Comparison of ENCODE assay signal across 8 mouse cellular contexts in genomic region chr3:57815447-57815846, GRCm38 (mm10). TPM values are rescaled to one million over a fixed set of nuclear protein-coding genes. Genes with fewer than 3 reads are reported as not detected.
DNase-seq lines count a peak whose midpoint lies in the region; ATAC-seq lines count a peak whose summit lies in the region.

No protein-coding gene starts in this region.

- H3K9me3 ChIP-seq in hindbrain, embryonic 11.5 days (ENCODE audit: control insufficient read depth, low read length) = no peaks in the 10 kb centered on the region
- no peaks in the 10 kb centered on the region for H3K9me3 ChIP-seq in hindbrain, embryonic 13.5 days
- no peaks in the 10 kb centered on the region for H3K9me3 ChIP-seq in neural tube, embryonic 14.5 days (ENCODE audit: control insufficient read depth, low read length)

- H3K9ac ChIP-seq in hindbrain, embryonic 11.5 days (ENCODE audit: low read depth, low read length) = no peak overlapping the region
- H3K9ac ChIP-seq in hindbrain, embryonic 13.5 days = no peak overlapping the region
- H3K9ac ChIP-seq in neural tube, embryonic 14.5 days (replicated peaks; ENCODE audit: low read depth, low read length) = no peak overlapping the region

- no peak overlapping the region for H3K27ac ChIP-seq in hindbrain, embryonic 11.5 days (ENCODE audit: low read depth, low read length)
- no peak overlapping the region for H3K27ac ChIP-seq in hindbrain, embryonic 13.5 days
- no peak overlapping the region for H3K27ac ChIP-seq in neural tube, embryonic 14.5 days (ENCODE audit: low read depth, low read length)

- no peaks in the 10 kb centered on the region for H3K27me3 ChIP-seq in hindbrain, embryonic 11.5 days (ENCODE audit: control insufficient read depth, insufficient read depth, low read length)
- no peaks in the 10 kb centered on the region for H3K27me3 ChIP-seq in hindbrain, embryonic 13.5 days
- no peaks in the 10 kb centered on the region for H3K27me3 ChIP-seq in neural tube, embryonic 14.5 days (ENCODE audit: control insufficient read depth, insufficient read depth, low read length)

- peak; percentile 8 for DNase-seq in hindbrain, embryonic 11.5 days (ENCODE audit: low spot score)
- no peak for DNase-seq in neural tube, embryonic 10.5 days (ENCODE audit: extremely low spot score, low spot score)
- DNase-seq in embryo, embryonic 11 days = peak; percentile 25
- DNase-seq in yolk sac, embryonic 10.5 days (ENCODE audit: low spot score) = peak; percentile 5
- no peak for DNase-seq in spleen, adult 18-20 months
- no peak for DNase-seq in left cerebral cortex, adult 8-10 months (ENCODE audit: low spot score in 2 of 2)

- H3K4me1 ChIP-seq in hindbrain, embryonic 11.5 days (replicated peaks; ENCODE audit: control insufficient read depth, insufficient read depth, low read length) = no peaks in the 10 kb centered on the region
- H3K4me1 ChIP-seq in hindbrain, embryonic 13.5 days (replicated peaks) = no peaks in the 10 kb centered on the region
- H3K4me1 ChIP-seq in neural tube, embryonic 14.5 days (ENCODE audit: control insufficient read depth, insufficient read depth, low read length) = no peaks in the 10 kb centered on the region

- H3K4me3 ChIP-seq in hindbrain, embryonic 11.5 days (ENCODE audit: low read depth, low read length) = no peak overlapping the region
- no peak overlapping the region for H3K4me3 ChIP-seq in hindbrain, embryonic 13.5 days
- H3K4me3 ChIP-seq in neural tube, embryonic 14.5 days (ENCODE audit: low read depth, low read length) = no peak overlapping the region

- no peak for ATAC-seq in hindbrain, embryonic 11.5 days (ENCODE audit: low FRiP score)
- ATAC-seq in hindbrain, embryonic 13.5 days (ENCODE audit: low FRiP score) = no peak
- peak; percentile 58 for ATAC-seq in neural tube, embryonic 14.5 days (ENCODE audit: low read depth)

- 86% methylated on average over 6 of the region's 6 CpGs for WGBS in hindbrain, embryonic 11.5 days
- WGBS in hindbrain, embryonic 13.5 days = 84% methylated on average over 6 of the region's 6 CpGs
- 85% methylated on average over 6 of the region's 6 CpGs for WGBS in neural tube, embryonic 14.5 days

- no peaks in the 10 kb centered on the region for H3K36me3 ChIP-seq in hindbrain, embryonic 11.5 days (ENCODE audit: control insufficient read depth, insufficient read depth, low read length)
- no peaks in the 10 kb centered on the region for H3K36me3 ChIP-seq in hindbrain, embryonic 13.5 days
- no peaks in the 10 kb centered on the region for H3K36me3 ChIP-seq in neural tube, embryonic 14.5 days (ENCODE audit: control insufficient read depth, insufficient read depth, low read length)

- no peak overlapping the region for H3K4me2 ChIP-seq in hindbrain, embryonic 11.5 days (replicated peaks; ENCODE audit: low read depth, low read length)
- no peak overlapping the region for H3K4me2 ChIP-seq in hindbrain, embryonic 13.5 days
- no peak overlapping the region for H3K4me2 ChIP-seq in neural tube, embryonic 14.5 days (ENCODE audit: low read depth, low read length)

RNA-seq across cellular contexts. Expression of gene Pfn2, which starts 32.4 kb away (rescaled TPM):
- 305 and 329 TPM in 2 replicates for polyA plus RNA-seq in hindbrain, embryonic 11.5 days (2014; fragmentation: Nextera tagmentation; extraction: Ambion mirVana)
- polyA plus RNA-seq in hindbrain, embryonic 13.5 days (2015; fragmentation: Nextera tagmentation; extraction: Ambion mirVana) = 590 and 598 TPM in 2 replicates
- 717 and 747 TPM in 2 replicates for polyA plus RNA-seq in neural tube, embryonic 14.5 days (2014; fragmentation: Nextera tagmentation; extraction: Ambion mirVana)
- total RNA-seq in left cerebral cortex, adult 8-10 months (2022) = 100 to 1,000 TPM; 451 to 502 (median 485) TPM

Comparison
In these comparisons a context has a peak if more than half of its experiments do, and no peak if none do; other contexts are left out.
1. DNase-seq: peak in hindbrain, embryonic 11.5 days (single experiment), embryo, embryonic 11 days (single experiment) and yolk sac, embryonic 10.5 days (single experiment); none in neural tube, embryonic 10.5 days (single experiment), spleen, adult 18-20 months (0 of 2) and left cerebral cortex, adult 8-10 months (0 of 2).